Mouse (Mus musculus) testis, adult 2 months (tissue): Measurements from ENCODE around the gene Tbx10. TPM values are rescaled to one million over a fixed set of nuclear protein-coding genes. Genes with fewer than 3 reads are reported as not detected.
A peak's percentile ranks its signal among the peaks of the same experiment; 100 is the strongest.
"Not testable (repeated sequence)": the region's sequence is repeated elsewhere in the genome, so short reads cannot be mapped to it uniquely, and the experiment has no call there.

Source experiments
- H3K27ac ChIP-seq: fragments of 200-500 bp; 2 replicates; pipeline ENCODE4 v1.5.1; 2012; ENCODE audit warnings: low read depth, low read length; ENCODE audit not compliant: control insufficient read depth, insufficient read depth
- H3K27me3 ChIP-seq: fragments of 200-500 bp; 2 replicates; pipeline ENCODE4 v1.6.1; 2012; ENCODE audit warnings: mild to moderate bottlenecking, low read length, moderate library complexity; ENCODE audit not compliant: control insufficient read depth, insufficient read depth
- H3K36me3 ChIP-seq: fragments of 200-500 bp; 2 replicates; pipeline ENCODE4 v1.6.1; 2012; ENCODE audit warnings: mild to moderate bottlenecking, low read length; ENCODE audit not compliant: control insufficient read depth, insufficient read depth
- H3K4me1 ChIP-seq: fragments of 200-500 bp; 2 replicates; pipeline ENCODE4 v1.6.1; 2012; ENCODE audit warnings: low read length; ENCODE audit not compliant: control insufficient read depth, insufficient read depth
- H3K4me3 ChIP-seq: fragments of 200-500 bp; 2 replicates; pipeline ENCODE4 v1.5.1; 2012; ENCODE audit warnings: low read depth, mild to moderate bottlenecking, low read length, moderate library complexity, mixed read lengths; ENCODE audit not compliant: control insufficient read depth
- CTCF ChIP-seq: fragments of 200-500 bp; IDR thresholded peaks from 2 replicates; pipeline ENCODE4 v1.5.1; 2012; ENCODE audit warnings: low read depth, mild to moderate bottlenecking, inconsistent platforms, low read length, moderate library complexity; ENCODE audit not compliant: control insufficient read depth, insufficient read depth, insufficient replicate concordance
- POLR2A ChIP-seq: fragments of 200-500 bp; IDR thresholded peaks from 2 replicates; pipeline ENCODE4 v1.6.1; 2012; ENCODE audit warnings: low read depth, mild to moderate bottlenecking, inconsistent platforms, low read length, moderate library complexity; ENCODE audit not compliant: control insufficient read depth
- polyA plus RNA-seq: library from polyadenylated mRNA; depleted of rRNA; stranded (reverse); fragments of >200 nt; gene quantifications from 2 replicates; pipeline ENCODE4 v1.2.3, GENCODE M21; 2012

Tbx10 gene
- polyA plus RNA-seq, 1 experiment = 0.56 TPM

DNA sequence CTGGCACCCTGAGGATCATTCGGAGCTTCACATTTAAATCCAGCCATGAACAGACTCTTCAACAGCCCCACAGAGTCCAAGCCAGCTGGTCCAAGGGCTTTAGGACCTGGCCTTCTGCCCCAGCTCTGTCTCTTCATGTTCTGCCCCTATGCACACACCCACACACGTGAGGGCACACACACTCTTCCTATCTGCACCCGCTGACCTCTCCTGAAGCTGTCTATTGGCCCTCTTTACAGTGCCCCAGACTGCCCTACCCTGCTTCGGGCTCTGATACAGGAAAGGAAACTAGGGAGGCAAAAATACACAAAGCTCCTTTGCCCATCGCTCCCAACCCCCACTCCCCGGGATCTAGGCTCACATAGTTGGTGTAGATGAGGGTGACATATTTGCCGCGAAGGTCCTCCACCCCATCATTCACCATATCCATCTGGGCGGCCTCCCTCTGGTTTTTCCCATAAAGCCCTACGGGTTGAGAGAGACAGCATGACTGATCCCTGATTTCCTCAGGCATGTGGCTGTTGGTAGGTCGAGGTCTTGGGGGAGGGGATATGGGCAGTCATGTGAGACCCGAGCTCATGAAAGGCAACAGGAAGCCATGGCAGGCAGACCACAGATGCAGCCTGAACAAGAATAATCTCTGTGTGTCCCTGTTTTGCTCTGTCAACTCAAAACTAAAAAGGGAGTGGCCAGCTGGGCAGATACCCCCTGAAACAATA lies 43.9 kb downstream of the Tbx10 start:
- no peaks in the 10 kb centered on the region for H3K36me3 ChIP-seq
- no peak overlapping the region for H3K27ac ChIP-seq
- H3K4me1 ChIP-seq = peaks cover 7% of the 10 kb centered on the region; the same call in 1 of the 2 replicates
- TF ChIP-seq CTCF (no peak), POLR2A (no peak)
- H3K4me3 ChIP-seq = no peak overlapping the region
- no peaks in the 10 kb centered on the region for H3K27me3 ChIP-seq

DNA sequence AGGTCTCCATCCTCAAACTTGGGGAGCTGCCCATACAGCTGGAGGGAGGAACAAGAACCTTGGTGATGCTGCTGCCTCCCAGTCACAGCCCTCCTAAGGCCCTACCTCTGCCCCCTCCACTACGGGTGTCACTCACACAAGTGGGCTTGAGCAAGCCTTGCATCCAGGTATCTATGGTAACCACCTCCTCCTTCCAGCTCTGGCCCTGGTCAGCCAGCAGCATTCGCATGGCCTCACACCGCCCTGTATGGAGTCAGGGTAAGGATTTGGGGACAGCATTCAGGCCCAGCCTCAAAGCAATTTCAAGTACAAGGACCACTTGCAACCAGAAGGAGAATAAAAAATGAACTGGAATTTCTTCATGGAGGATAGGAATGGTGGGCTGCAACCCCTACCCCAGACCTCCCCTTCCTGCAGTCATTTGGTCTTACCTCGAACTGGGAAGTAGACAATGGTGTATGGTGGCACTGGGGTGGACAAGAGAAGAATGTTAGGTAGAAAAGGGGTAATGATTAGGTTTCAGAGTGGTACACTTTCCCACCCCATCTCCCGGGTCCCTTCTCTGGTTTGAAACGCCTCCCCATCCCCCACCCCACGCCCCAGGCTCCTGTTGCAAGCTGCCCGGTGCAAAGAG lies 44.7 kb downstream of the Tbx10 start:
- H3K4me1 ChIP-seq, H3K27me3 ChIP-seq, H3K36me3 ChIP-seq: not testable (repeated sequence)
- H3K27ac ChIP-seq = peak overlapping the region; percentile 70
- peak overlapping the region; percentile 87 for H3K4me3 ChIP-seq

DNA sequence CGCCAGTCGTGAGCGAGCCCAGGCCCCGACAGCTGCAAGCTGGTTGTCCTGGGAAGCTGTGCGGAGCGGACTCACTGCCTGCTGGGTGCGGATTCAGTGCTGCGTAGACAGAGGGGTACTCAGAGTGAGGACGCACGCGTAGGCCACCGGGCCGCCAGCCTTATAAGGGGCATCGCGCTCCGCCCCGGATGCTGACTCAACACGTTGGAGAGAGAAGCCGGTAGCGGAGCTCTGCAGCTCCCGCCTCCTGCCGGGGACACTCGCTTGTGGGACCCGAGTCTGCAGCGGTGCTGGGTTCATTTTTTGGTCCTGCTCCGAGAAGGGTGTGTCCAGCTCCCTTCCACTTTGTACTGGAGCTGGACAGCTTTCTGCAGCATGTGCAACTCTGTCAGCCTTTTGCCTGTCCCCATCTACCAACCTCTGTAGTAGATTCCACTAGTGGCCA lies 45.3 kb downstream of the Tbx10 start, which contains the start of gene Gstp1:
Gene Gstp1, minus strand, starts transcription at position 198 of the 445 bp plus-strand sequence.
- H3K36me3 ChIP-seq = no peaks in the 10 kb centered on the region
- H3K27me3 ChIP-seq = no peaks in the 10 kb centered on the region
- H3K4me1 ChIP-seq = peaks cover 5% of the 10 kb centered on the region; the same call in 1 of the 2 replicates
- peak within 1 kb of the TSS; percentile 70 for H3K27ac ChIP-seq
- TF ChIP-seq CTCF (no peak), POLR2A (peak; percentile 90)
- H3K4me3 ChIP-seq = peak within 1 kb of the TSS; percentile 87

DNA sequence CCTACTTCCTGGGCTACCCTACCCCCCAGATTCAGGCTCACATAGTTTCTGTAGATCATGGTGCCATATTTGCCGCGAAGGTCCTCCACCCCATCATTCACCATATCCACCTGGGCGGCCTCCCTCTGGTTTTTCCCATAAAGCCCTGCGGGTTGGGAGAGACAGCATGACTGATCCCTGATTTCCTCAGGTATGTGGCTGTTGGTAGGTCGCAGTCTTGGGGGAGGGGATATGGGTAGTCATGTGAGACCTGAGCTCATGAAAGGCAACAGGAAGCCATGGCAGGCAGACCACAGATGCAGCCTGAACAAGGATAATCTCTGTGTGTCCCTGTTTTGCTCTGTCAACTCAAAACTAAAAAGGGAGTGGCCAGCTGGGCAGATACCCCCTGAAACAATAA lies 48.4 kb downstream of the Tbx10 start:
- H3K4me3 ChIP-seq, H3K4me1 ChIP-seq, H3K27ac ChIP-seq, H3K27me3 ChIP-seq, H3K36me3 ChIP-seq: not testable (repeated sequence)

DNA sequence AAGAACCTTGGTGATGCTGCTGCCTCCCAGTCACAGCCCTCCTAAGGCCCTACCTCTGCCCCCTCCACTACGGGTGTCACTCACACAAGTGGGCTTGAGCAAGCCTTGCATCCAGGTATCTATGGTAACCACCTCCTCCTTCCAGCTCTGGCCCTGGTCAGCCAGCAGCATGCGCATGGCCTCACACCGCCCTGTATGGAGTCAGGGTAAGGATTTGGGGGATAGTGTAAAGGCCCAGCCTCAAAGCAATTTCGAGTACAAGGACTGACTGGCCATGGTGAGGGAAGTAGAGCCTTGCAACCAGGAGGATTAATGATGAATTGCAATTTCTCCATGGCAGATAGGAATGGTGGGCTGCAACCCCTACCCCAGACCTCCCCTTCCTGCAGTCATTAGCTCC lies 48.9 kb downstream of the Tbx10 start:
- not testable (repeated sequence) for H3K4me3 ChIP-seq

DNA sequence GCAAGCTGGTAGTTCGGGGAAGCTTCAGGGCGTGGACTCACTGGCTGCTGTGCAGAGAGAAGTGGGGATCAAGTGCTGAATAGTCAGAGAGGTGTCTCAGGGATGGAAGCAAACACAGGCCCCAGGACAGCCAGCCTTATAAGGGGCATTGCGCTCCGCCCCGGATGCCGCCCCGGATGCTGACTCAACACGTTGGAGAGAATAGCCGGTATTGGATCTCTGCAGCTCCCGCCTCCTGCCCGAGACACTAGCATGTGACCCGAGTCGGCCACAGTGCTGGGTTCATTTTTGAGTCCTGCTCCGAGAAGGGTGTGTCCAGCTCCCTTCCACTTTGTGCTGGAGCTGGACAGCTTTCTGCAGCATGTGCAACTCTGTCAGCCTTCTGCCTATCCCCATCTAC lies 49.6 kb downstream of the Tbx10 start:
- H3K27me3 ChIP-seq = no peaks in the 10 kb centered on the region

More for the DNA sequence above, 48.9 kb downstream of the Tbx10 start:
- H3K27me3 ChIP-seq, H3K4me1 ChIP-seq, H3K36me3 ChIP-seq, H3K27ac ChIP-seq: not testable (repeated sequence)

DNA sequence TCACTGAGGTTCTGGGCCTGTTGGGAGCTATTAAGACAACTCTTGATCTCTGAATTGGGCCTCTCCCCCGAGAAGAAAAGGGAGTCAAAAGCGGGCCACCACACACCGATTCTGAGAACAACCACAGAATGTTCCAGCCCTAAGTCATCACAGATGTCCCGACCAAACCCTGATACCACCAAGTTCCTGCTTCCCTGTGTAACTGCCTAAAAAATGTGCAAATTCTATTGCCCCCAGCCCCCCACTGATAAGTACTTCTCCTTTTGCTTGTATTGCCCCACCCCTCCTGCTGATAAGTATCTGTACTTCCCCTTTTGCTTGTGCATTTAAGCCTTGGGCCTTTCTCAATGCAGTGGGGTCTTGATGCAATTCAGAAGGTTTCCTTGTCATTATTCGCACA lies 51.6 kb downstream of the Tbx10 start:
- H3K4me1 ChIP-seq = peaks cover 11% of the 10 kb centered on the region
- not testable (repeated sequence) for H3K27me3 ChIP-seq, H3K36me3 ChIP-seq, H3K27ac ChIP-seq, H3K4me3 ChIP-seq

More for the DNA sequence above, 49.6 kb downstream of the Tbx10 start:
- H3K4me1 ChIP-seq = peaks cover 13% of the 10 kb centered on the region
- no peak for TF ChIP-seq CTCF
- no peak for TF ChIP-seq POLR2A
- H3K36me3 ChIP-seq = no peaks in the 10 kb centered on the region
- no peak overlapping the region for H3K27ac ChIP-seq
- no peak overlapping the region for H3K4me3 ChIP-seq
